Mouse (Mus musculus): ENCODE results near the gene Olfr322. TPM values are rescaled to one million over a fixed set of nuclear protein-coding genes. Genes with fewer than 3 reads are reported as not detected.
A peak's percentile ranks its signal among the peaks of the same experiment; 100 is the strongest.

Olfr322 gene
- polyA plus RNA-seq, 2 experiments: not detected

DNA sequence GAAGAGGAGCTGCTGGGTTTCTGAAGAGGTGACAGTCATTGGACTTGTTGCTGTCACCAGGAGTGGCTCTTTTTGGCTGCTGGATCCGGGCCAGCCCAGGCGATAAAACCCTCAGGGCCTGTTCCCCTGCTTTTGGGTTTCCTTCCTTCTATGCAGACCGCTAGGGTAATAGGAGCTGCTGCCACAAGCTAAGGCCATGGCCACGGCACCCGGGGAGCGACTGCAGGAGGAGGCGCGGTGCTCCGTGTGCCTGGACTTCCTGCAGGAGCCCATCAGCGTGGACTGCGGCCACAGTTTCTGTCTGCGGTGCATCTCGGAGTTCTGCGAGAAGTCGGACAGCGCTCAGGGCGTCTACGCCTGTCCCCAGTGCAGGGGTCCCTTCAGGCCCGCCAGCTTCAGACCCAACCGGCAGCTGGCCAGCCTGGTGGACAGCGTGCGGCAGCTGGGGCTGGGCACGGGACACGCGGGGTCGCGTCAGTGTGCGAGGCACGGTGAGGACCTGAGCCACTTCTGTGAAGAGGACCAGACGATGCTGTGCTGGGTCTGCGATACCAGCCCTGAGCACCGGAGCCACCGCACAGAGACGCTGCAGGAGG is 18.2 kb upstream of the Olfr322 start, which contains the start of gene Trim58:
Trim58 (plus strand) TSS at position 194 of the 596 bp plus-strand sequence.
- no peak for ATAC-seq (ENCODE audit: low FRiP score, low read depth)
- TF ChIP-seq POLR2A (IDR thresholded peaks at IDR 0.05; ENCODE audit: borderline replicate concordance, extremely low read depth, insufficient read depth, insufficient read length): no peak
- no peaks in the 10 kb centered on the region for H3K9me3 ChIP-seq (ENCODE audit: control insufficient read depth, low read length)
- H3K4me1 ChIP-seq (ENCODE audit: control insufficient read depth, insufficient read depth, low read length): peaks cover 8% of the 10 kb centered on the region
- H3K36me3 ChIP-seq (ENCODE audit: control insufficient read depth, insufficient read depth, low read length): no peaks in the 10 kb centered on the region
- DNase-seq (ENCODE audit: low spot score): no peak
- H3K27ac ChIP-seq (replicated peaks; ENCODE audit: low read depth, low read length): no peak within 1 kb of the TSS
- peak within 1 kb of the TSS; percentile 36; the same call in 1 of the 2 replicates for H3K9ac ChIP-seq (ENCODE audit: low read depth, low read length, severe bottlenecking)
- H3K4me3 ChIP-seq (replicated peaks; ENCODE audit: low read length): peak within 1 kb of the TSS; percentile 35
- H3K27me3 ChIP-seq (ENCODE audit: control insufficient read depth, insufficient read depth, low read length): peaks cover 10% of the 10 kb centered on the region; the same call in 1 of the 2 replicates
- 6% methylated on average over 33 of the region's 34 CpGs for WGBS
- H3K4me2 ChIP-seq (replicated peaks; ENCODE audit: low read depth, low read length, severe bottlenecking): peak within 1 kb of the TSS; percentile 66

DNA sequence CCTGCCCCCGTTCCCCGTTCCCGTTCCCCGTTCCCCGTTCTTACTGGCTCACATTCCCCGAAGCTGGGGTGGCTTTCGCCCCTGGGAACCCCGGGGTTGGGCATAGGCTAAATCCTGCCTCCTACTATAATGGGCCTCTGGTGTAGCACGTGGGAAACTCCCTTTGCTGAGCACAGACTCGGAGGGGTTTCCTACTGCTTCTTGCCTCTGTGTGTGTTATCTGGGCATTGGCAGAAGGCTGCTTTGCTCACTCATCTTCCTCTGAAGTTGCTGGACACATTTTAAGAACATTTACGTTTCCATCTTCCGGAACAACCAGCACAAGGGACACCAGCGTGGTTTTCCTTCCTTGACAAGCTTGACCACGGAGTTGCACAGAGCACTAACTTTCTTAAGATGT is 17.5 kb upstream of the Olfr322 start:
- H3K4me3 ChIP-seq (replicated peaks; ENCODE audit: low read length): no peak overlapping the region
- no peak for ATAC-seq (ENCODE audit: low FRiP score, low read depth)
- no peak for TF ChIP-seq POLR2A (IDR thresholded peaks at IDR 0.05; ENCODE audit: borderline replicate concordance, extremely low read depth, insufficient read depth, insufficient read length)

DNA sequence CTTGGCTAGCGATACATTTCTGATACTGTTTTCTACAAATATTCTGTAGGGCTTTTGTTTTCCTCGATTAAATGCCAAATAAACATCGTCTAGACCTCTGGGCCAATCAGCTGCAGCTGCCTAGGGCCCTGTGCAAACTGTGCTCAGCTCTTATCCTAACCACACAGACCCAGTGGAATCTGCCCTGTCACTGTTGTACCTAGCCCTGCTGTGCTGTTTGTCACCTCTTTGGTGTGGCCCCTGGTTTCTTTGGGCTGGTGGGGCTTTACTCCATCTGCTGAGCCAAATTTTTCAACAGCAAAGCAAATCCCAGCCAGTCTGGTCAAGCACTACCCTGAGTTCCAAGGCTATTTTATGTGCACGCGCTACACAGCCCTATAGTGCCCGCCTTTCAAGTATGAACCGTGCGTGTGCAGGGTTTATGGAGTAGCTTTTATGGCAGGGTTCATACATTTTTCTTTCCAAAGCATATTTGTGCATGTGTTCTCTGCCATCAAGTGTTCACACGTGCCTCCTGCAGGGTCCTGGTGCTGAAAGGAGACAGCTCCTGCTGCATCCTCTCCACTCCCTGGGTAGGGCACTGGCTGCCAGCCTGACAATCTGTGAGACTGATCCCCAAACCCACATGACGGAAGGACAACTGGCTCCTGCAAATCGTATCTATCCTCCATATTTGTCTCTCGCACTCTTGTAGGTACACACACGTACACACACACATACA is 16.8 kb upstream of the Olfr322 start:
- ATAC-seq (ENCODE audit: low FRiP score, low read depth) (no peak), DNase-seq (ENCODE audit: low spot score) (no peak)
- H3K4me1 ChIP-seq (ENCODE audit: control insufficient read depth, insufficient read depth, low read length): peaks cover 8% of the 10 kb centered on the region
- no peak overlapping the region for H3K9ac ChIP-seq (ENCODE audit: low read depth, low read length, severe bottlenecking)
- no peak overlapping the region for H3K4me3 ChIP-seq (replicated peaks; ENCODE audit: low read length)
- H3K9me3 ChIP-seq (ENCODE audit: control insufficient read depth, low read length): no peaks in the 10 kb centered on the region
- H3K27ac ChIP-seq (replicated peaks; ENCODE audit: low read depth, low read length): no peak overlapping the region
- TF ChIP-seq POLR2A (IDR thresholded peaks at IDR 0.05; ENCODE audit: borderline replicate concordance, extremely low read depth, insufficient read depth, insufficient read length): no peak
- H3K27me3 ChIP-seq (ENCODE audit: control insufficient read depth, insufficient read depth, low read length): peaks cover 10% of the 10 kb centered on the region; the same call in 1 of the 2 replicates
- 77% methylated on average over 13 of the region's 13 CpGs for WGBS
- H3K4me2 ChIP-seq (replicated peaks; ENCODE audit: low read depth, low read length, severe bottlenecking): no peak overlapping the region
- H3K36me3 ChIP-seq (ENCODE audit: control insufficient read depth, insufficient read depth, low read length): no peaks in the 10 kb centered on the region

More for the DNA sequence above, 17.5 kb upstream of the Olfr322 start:
- 37% methylated on average over 9 of the region's 14 CpGs for WGBS
- H3K9me3 ChIP-seq (ENCODE audit: control insufficient read depth, low read length): no peaks in the 10 kb centered on the region
- peak overlapping the region; percentile 66 for H3K4me2 ChIP-seq (replicated peaks; ENCODE audit: low read depth, low read length, severe bottlenecking)
- peak overlapping the region; percentile 36; the same call in 1 of the 2 replicates for H3K9ac ChIP-seq (ENCODE audit: low read depth, low read length, severe bottlenecking)
- no peaks in the 10 kb centered on the region for H3K36me3 ChIP-seq (ENCODE audit: control insufficient read depth, insufficient read depth, low read length)
- peaks cover 8% of the 10 kb centered on the region for H3K4me1 ChIP-seq (ENCODE audit: control insufficient read depth, insufficient read depth, low read length)
- H3K27ac ChIP-seq (replicated peaks; ENCODE audit: low read depth, low read length): no peak overlapping the region
- DNase-seq (ENCODE audit: low spot score): no peak
- peaks cover 10% of the 10 kb centered on the region; the same call in 1 of the 2 replicates for H3K27me3 ChIP-seq (ENCODE audit: control insufficient read depth, insufficient read depth, low read length)

DNA sequence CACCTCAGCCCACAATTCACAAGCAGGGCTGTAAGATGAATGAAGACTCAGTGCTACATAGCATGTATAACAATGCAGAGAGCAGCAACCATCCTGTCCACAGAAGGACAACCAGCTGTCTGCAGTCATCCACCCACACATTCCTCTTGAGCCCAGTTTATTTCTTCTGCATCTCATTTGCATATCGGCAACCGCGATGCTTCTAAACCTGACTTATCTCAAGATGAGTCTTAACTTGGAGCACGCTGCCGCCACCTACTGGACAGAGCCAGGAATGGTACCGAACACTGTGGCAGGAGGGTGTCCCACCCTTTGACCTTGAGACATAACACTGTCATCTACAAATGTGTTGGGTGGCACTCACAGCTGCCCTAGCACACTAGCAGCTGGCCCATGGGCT is 15.2 kb upstream of the Olfr322 start:
- Histone ChIP-seq H3K27ac (replicated peaks; ENCODE audit: low read depth, low read length) (no peak overlapping the region), H3K4me1 (ENCODE audit: control insufficient read depth, insufficient read depth, low read length) (peaks cover 8% of the 10 kb centered on the region), H3K4me3 (replicated peaks; ENCODE audit: low read length) (no peak overlapping the region), H3K9ac (ENCODE audit: low read depth, low read length, severe bottlenecking) (no peak overlapping the region), H3K9me3 (ENCODE audit: control insufficient read depth, low read length) (no peaks in the 10 kb centered on the region), H3K27me3 (ENCODE audit: control insufficient read depth, insufficient read depth, low read length) (peaks cover 10% of the 10 kb centered on the region; the same call in 1 of the 2 replicates), H3K36me3 (ENCODE audit: control insufficient read depth, insufficient read depth, low read length) (no peaks in the 10 kb centered on the region), H3K4me2 (replicated peaks; ENCODE audit: low read depth, low read length, severe bottlenecking) (no peak overlapping the region)
- no peak for DNase-seq (ENCODE audit: low spot score)
- ATAC-seq (ENCODE audit: low FRiP score, low read depth): no peak
- 34% methylated on average over 6 of the region's 6 CpGs for WGBS
- no peak for TF ChIP-seq POLR2A (IDR thresholded peaks at IDR 0.05; ENCODE audit: borderline replicate concordance, extremely low read depth, insufficient read depth, insufficient read length)

DNA sequence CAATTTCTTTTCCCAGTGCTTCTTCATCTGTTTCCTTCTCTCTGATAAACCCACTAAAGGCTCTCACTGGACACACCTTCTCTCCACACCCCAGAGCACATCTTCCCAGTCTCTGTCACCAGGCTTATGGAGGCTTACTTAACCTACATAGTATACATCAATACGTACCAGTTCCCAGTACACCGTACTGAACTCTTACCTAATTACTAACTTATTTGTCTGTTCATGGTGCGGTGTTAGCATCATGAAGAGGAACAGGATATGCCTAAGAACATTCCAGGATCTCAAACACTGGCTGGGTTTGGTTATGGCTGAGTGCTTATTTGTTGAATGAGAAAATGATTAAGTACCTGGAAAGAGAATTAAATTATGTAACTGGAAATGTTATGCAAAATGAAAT is 3.4 kb upstream of the Olfr322 start:
- ATAC-seq (ENCODE audit: low FRiP score, low read depth) (no peak), DNase-seq (ENCODE audit: low spot score) (no peak)
- H3K27me3 ChIP-seq (ENCODE audit: control insufficient read depth, insufficient read depth, low read length): no peaks in the 10 kb centered on the region
- no peak overlapping the region for H3K4me3 ChIP-seq (replicated peaks; ENCODE audit: low read length)
- no peak overlapping the region for H3K27ac ChIP-seq (replicated peaks; ENCODE audit: low read depth, low read length)
- no peaks in the 10 kb centered on the region for H3K9me3 ChIP-seq (ENCODE audit: control insufficient read depth, low read length)
- H3K36me3 ChIP-seq (ENCODE audit: control insufficient read depth, insufficient read depth, low read length): no peaks in the 10 kb centered on the region
- no peaks in the 10 kb centered on the region for H3K4me1 ChIP-seq (ENCODE audit: control insufficient read depth, insufficient read depth, low read length)
- H3K9ac ChIP-seq (ENCODE audit: low read depth, low read length, severe bottlenecking): no peak overlapping the region
- WGBS: 91% methylated on average over 3 of the region's 3 CpGs
- no peak overlapping the region for H3K4me2 ChIP-seq (replicated peaks; ENCODE audit: low read depth, low read length, severe bottlenecking)
- TF ChIP-seq POLR2A (IDR thresholded peaks at IDR 0.05; ENCODE audit: borderline replicate concordance, extremely low read depth, insufficient read depth, insufficient read length): no peak

All from limb, embryonic 14.5 days (tissue).